Mouse (Mus musculus) midbrain, embryonic 13.5 days (tissue): ENCODE measurements around the gene Ybey. TPM values are rescaled to one million over a fixed set of nuclear protein-coding genes. Genes with fewer than 3 reads are reported as not detected.

ENCODE experiments used
- ATAC-seq: fragments of 200-750 bp; cut with Nextera tagmentation; 2 replicates; pipeline ENCODE4 v1.8.0; 2017; ENCODE audit warnings: mild to moderate bottlenecking, moderate TSS enrichment, moderate library complexity
- H3K27ac ChIP-seq: fragments of 300-500 bp; sonication (generic); 2 replicates; pipeline ENCODE4 v1.5.1; 2015; ENCODE audit warnings: inconsistent platforms, mild to moderate bottlenecking, moderate library complexity
- H3K27me3 ChIP-seq: fragments of 300-500 bp; sonication (generic); 2 replicates; pipeline ENCODE4 v1.6.1; 2015; ENCODE audit warnings: mild to moderate bottlenecking, inconsistent platforms
- H3K36me3 ChIP-seq: fragments of 300-500 bp; sonication (generic); 2 replicates; pipeline ENCODE4 v1.6.1; 2015; ENCODE audit warnings: mild to moderate bottlenecking, inconsistent platforms
- H3K4me1 ChIP-seq: fragments of 300-500 bp; sonication (generic); replicated peaks from 2 replicates; pipeline ENCODE4 v1.6.1; 2015; ENCODE audit warnings: inconsistent platforms
- H3K4me2 ChIP-seq: fragments of 300-500 bp; sonication (generic); replicated peaks from 2 replicates; pipeline ENCODE4 v1.6.1; 2015; ENCODE audit warnings: moderate library complexity, mild to moderate bottlenecking, inconsistent platforms
- H3K4me3 ChIP-seq: fragments of 300-500 bp; sonication (generic); replicated peaks from 2 replicates; pipeline ENCODE4 v1.5.1; 2015; ENCODE audit warnings: mild to moderate bottlenecking, inconsistent platforms
- H3K9ac ChIP-seq: fragments of 300-500 bp; sonication (generic); replicated peaks from 2 replicates; pipeline ENCODE4 v1.6.1; 2015; ENCODE audit warnings: mild to moderate bottlenecking, inconsistent platforms
- H3K9me3 ChIP-seq: fragments of 300-500 bp; sonication (generic); 2 replicates; pipeline ENCODE4 v1.6.1; 2016; ENCODE audit warnings: mild to moderate bottlenecking, inconsistent platforms
- whole genome bisulfite sequencing: fragments of 180-500 bp; shearing (Covaris S2); methylation state at CpG from one replicate; pipeline ENCODE4 v1.1.7; 2015; 5-methylcytosine and 5-hydroxymethylcytosine counted together
- polyA plus RNA-seq: library from polyadenylated mRNA; unstranded; fragments of >200 nt; fragmentation: Nextera tagmentation; extraction: Ambion mirVana; gene quantifications from 2 replicates; pipeline ENCODE4 v1.2.1, GENCODE M21; 2015

Gene Ybey
- 7.8 and 8.1 TPM in 2 replicates for polyA plus RNA-seq

- Histone ChIP-seq H3K27ac (peak within 1 kb of the TSS; percentile 90), H3K4me3 (peak within 1 kb of the TSS; percentile 76), H3K9me3 (no peaks in the 10 kb centered on the region), H3K9ac (peak within 1 kb of the TSS; percentile 88), H3K27me3 (no peaks in the 10 kb centered on the region), H3K4me1 (peaks cover 38% of the 10 kb centered on the region), H3K36me3 (peaks cover 58% of the 10 kb centered on the region), H3K4me2 (peak within 1 kb of the TSS; percentile 66)
- ATAC-seq: peak; percentile 99
- WGBS: 3% methylated on average over 55 of the region's 55 CpGs
These were observed at the start of gene Ybey, which contains the start of gene Mcm3ap for GRCm38 (mm10) chr10:76468203-76469162. Gene Ybey, minus strand, starts transcription at chr10:76469114. Gene Mcm3ap, plus strand, starts transcription at chr10:76468927.

GRCm38 (mm10) chr10:76512965-76513583 lies 44.2 kb upstream of the Ybey start:
- Histone ChIP-seq H3K4me3 (no peak overlapping the region), H3K27ac (no peak overlapping the region), H3K36me3 (peaks cover 92% of the 10 kb centered on the region), H3K9ac (no peak overlapping the region), H3K9me3 (no peaks in the 10 kb centered on the region), H3K4me2 (no peak overlapping the region), H3K4me1 (no peaks in the 10 kb centered on the region), H3K27me3 (no peaks in the 10 kb centered on the region)
- 37% methylated on average over 5 of the region's 5 CpGs for WGBS
- peak; percentile 80 for ATAC-seq

GRCm38 (mm10) chr10:76505865-76506264 lies 37.0 kb upstream of the Ybey start:
- H3K27ac ChIP-seq: no peak overlapping the region
- no peak overlapping the region for H3K4me2 ChIP-seq
- H3K9ac ChIP-seq: no peak overlapping the region
- 94% methylated on average over 7 of the region's 7 CpGs for WGBS
- peaks cover 91% of the 10 kb centered on the region for H3K36me3 ChIP-seq
- H3K9me3 ChIP-seq: no peaks in the 10 kb centered on the region
- no peak overlapping the region for H3K4me3 ChIP-seq
- no peaks in the 10 kb centered on the region for H3K4me1 ChIP-seq
- no peaks in the 10 kb centered on the region for H3K27me3 ChIP-seq
- no peak for ATAC-seq

GRCm38 (mm10) chr10:76504271-76504943 lies 35.5 kb upstream of the Ybey start:
- no peak overlapping the region for H3K27ac ChIP-seq
- no peaks in the 10 kb centered on the region for H3K9me3 ChIP-seq
- WGBS: 94% methylated on average over 11 of the region's 11 CpGs
- H3K4me3 ChIP-seq: no peak overlapping the region
- peaks cover 91% of the 10 kb centered on the region for H3K36me3 ChIP-seq
- no peak overlapping the region for H3K4me2 ChIP-seq
- no peak for ATAC-seq
- H3K4me1 ChIP-seq: no peaks in the 10 kb centered on the region
- H3K27me3 ChIP-seq: no peaks in the 10 kb centered on the region
- H3K9ac ChIP-seq: no peak overlapping the region

- no peak overlapping the region for H3K4me2 ChIP-seq
- no peaks in the 10 kb centered on the region for H3K9me3 ChIP-seq
- H3K4me3 ChIP-seq: no peak overlapping the region
- no peaks in the 10 kb centered on the region for H3K4me1 ChIP-seq
- no peak for ATAC-seq
- no peak overlapping the region for H3K27ac ChIP-seq
- peaks cover 91% of the 10 kb centered on the region for H3K36me3 ChIP-seq
- no peak overlapping the region for H3K9ac ChIP-seq
- no peaks in the 10 kb centered on the region for H3K27me3 ChIP-seq
- WGBS: 95% methylated on average over 4 of the region's 4 CpGs
These were observed 28.6 kb upstream of the Ybey start for GRCm38 (mm10) chr10:76497522-76497921.

- Histone ChIP-seq H3K4me3 (no peak overlapping the region), H3K4me2 (no peak overlapping the region), H3K27me3 (no peaks in the 10 kb centered on the region), H3K27ac (no peak overlapping the region), H3K9ac (no peak overlapping the region), H3K9me3 (no peaks in the 10 kb centered on the region), H3K4me1 (no peaks in the 10 kb centered on the region), H3K36me3 (peaks cover 87% of the 10 kb centered on the region)
- 95% methylated on average over 7 of the region's 7 CpGs for WGBS
- ATAC-seq: no peak
These were observed 27.5 kb upstream of the Ybey start for GRCm38 (mm10) chr10:76496366-76496765.

GRCm38 (mm10) chr10:76495501-76495900 lies 26.6 kb upstream of the Ybey start:
- Histone ChIP-seq H3K27ac (no peak overlapping the region), H3K4me1 (no peaks in the 10 kb centered on the region), H3K36me3 (peaks cover 88% of the 10 kb centered on the region), H3K4me3 (no peak overlapping the region), H3K9ac (no peak overlapping the region), H3K4me2 (no peak overlapping the region), H3K27me3 (no peaks in the 10 kb centered on the region), H3K9me3 (no peaks in the 10 kb centered on the region)
- ATAC-seq: no peak
- WGBS: 93% methylated on average over 6 of the region's 6 CpGs

GRCm38 (mm10) chr10:76493527-76493926 lies 24.6 kb upstream of the Ybey start:
- whole genome bisulfite sequencing: 86% methylated on average over 1 of the region's 1 CpGs
- H3K9ac ChIP-seq: no peak overlapping the region
- no peak overlapping the region for H3K4me2 ChIP-seq
- no peak overlapping the region for H3K4me3 ChIP-seq
- H3K9me3 ChIP-seq: no peaks in the 10 kb centered on the region
- H3K36me3 ChIP-seq: peaks cover 88% of the 10 kb centered on the region
- H3K27ac ChIP-seq: no peak overlapping the region
- no peaks in the 10 kb centered on the region for H3K27me3 ChIP-seq
- no peak for ATAC-seq
- no peaks in the 10 kb centered on the region for H3K4me1 ChIP-seq

- no peaks in the 10 kb centered on the region for H3K9me3 ChIP-seq
- no peak overlapping the region for H3K4me3 ChIP-seq
- no peaks in the 10 kb centered on the region for H3K4me1 ChIP-seq
- H3K27me3 ChIP-seq: no peaks in the 10 kb centered on the region
- H3K4me2 ChIP-seq: no peak overlapping the region
- WGBS: 96% methylated on average over 15 of the region's 15 CpGs
- H3K9ac ChIP-seq: no peak overlapping the region
- peaks cover 94% of the 10 kb centered on the region for H3K36me3 ChIP-seq
- ATAC-seq: no peak
- H3K27ac ChIP-seq: no peak overlapping the region
These were observed 20.3 kb upstream of the Ybey start for GRCm38 (mm10) chr10:76489205-76489604.

- WGBS: 99% methylated on average over 8 of the region's 8 CpGs
- Histone ChIP-seq H3K27ac (no peak overlapping the region), H3K4me3 (no peak overlapping the region), H3K4me1 (no peaks in the 10 kb centered on the region), H3K4me2 (no peak overlapping the region), H3K27me3 (no peaks in the 10 kb centered on the region), H3K9ac (no peak overlapping the region), H3K36me3 (peaks cover 94% of the 10 kb centered on the region), H3K9me3 (no peaks in the 10 kb centered on the region)
- no peak for ATAC-seq
These were observed 19.4 kb upstream of the Ybey start for GRCm38 (mm10) chr10:76488265-76488664.

- Histone ChIP-seq H3K27me3 (no peaks in the 10 kb centered on the region), H3K4me1 (no peaks in the 10 kb centered on the region), H3K4me3 (no peak overlapping the region), H3K36me3 (peaks cover 97% of the 10 kb centered on the region), H3K27ac (no peak overlapping the region), H3K9me3 (no peaks in the 10 kb centered on the region), H3K4me2 (no peak overlapping the region), H3K9ac (no peak overlapping the region)
- WGBS: 100% methylated on average over 2 of the region's 2 CpGs
- ATAC-seq: no peak
These were observed 17.4 kb upstream of the Ybey start for GRCm38 (mm10) chr10:76486302-76486701.

- Histone ChIP-seq H3K4me2 (no peak overlapping the region), H3K36me3 (peaks cover 96% of the 10 kb centered on the region), H3K27ac (no peak overlapping the region), H3K27me3 (no peaks in the 10 kb centered on the region), H3K4me1 (no peaks in the 10 kb centered on the region), H3K4me3 (no peak overlapping the region), H3K9me3 (no peaks in the 10 kb centered on the region), H3K9ac (no peak overlapping the region)
- WGBS: 93% methylated on average over 6 of the region's 6 CpGs
- no peak for ATAC-seq
These were observed 12.6 kb upstream of the Ybey start for GRCm38 (mm10) chr10:76481480-76481879.
